Comparison of ENCODE assay signal across 16 mouse cellular contexts in genomic region chr12:26589091-26589490, GRCm38 (mm10).
DNase-seq lines count a peak whose midpoint lies in the region; ATAC-seq and TF ChIP-seq lines count a peak whose summit lies in the region.
"Had no signal": no experiment of that assay in that cellular context is flagged by ENCODE, and none has a peak within 500 bp of the region (broad histone marks: within the 10 kb centered on the region; RNA-seq: fewer than 3 reads in every experiment).

No protein-coding gene starts in this region.

- no peaks in the 10 kb centered on the region for H3K27me3 ChIP-seq in forebrain, postnatal 0 days (ENCODE audit: insufficient read depth, low read length)
- no peaks in the 10 kb centered on the region for H3K27me3 ChIP-seq in midbrain, embryonic 11.5 days (ENCODE audit: control insufficient read depth, insufficient read depth, low read length)
- H3K27me3 ChIP-seq: liver, embryonic 13.5 days; lung, embryonic 15.5 days; midbrain, embryonic 12.5 days; stomach, embryonic 15.5 days had no signal

- no peak overlapping the region for H3K4me3 ChIP-seq in forebrain, postnatal 0 days (ENCODE audit: low read depth, low read length)
- no peak overlapping the region for H3K4me3 ChIP-seq in midbrain, embryonic 11.5 days (ENCODE audit: low read depth, low read length)
- H3K4me3 ChIP-seq: liver, embryonic 13.5 days; lung, embryonic 15.5 days; midbrain, embryonic 12.5 days; stomach, embryonic 15.5 days had no signal

- H3K9me3 ChIP-seq in forebrain, postnatal 0 days (ENCODE audit: low read length) = no peaks in the 10 kb centered on the region
- H3K9me3 ChIP-seq in midbrain, embryonic 11.5 days (ENCODE audit: control insufficient read depth, low read length) = no peaks in the 10 kb centered on the region
- H3K9me3 ChIP-seq: liver, embryonic 13.5 days; lung, embryonic 15.5 days; midbrain, embryonic 12.5 days; stomach, embryonic 15.5 days had no signal

- H3K4me1 ChIP-seq in forebrain, postnatal 0 days (ENCODE audit: insufficient read depth) = no peaks in the 10 kb centered on the region
- no peaks in the 10 kb centered on the region for H3K4me1 ChIP-seq in midbrain, embryonic 11.5 days (ENCODE audit: control insufficient read depth, insufficient read depth, low read length)
- H3K4me1 ChIP-seq: liver, embryonic 13.5 days; lung, embryonic 15.5 days; midbrain, embryonic 12.5 days; stomach, embryonic 15.5 days had no signal

- ATAC-seq in forebrain, postnatal 0 days = peak; percentile 91
- no peak for ATAC-seq in midbrain, embryonic 11.5 days (ENCODE audit: low FRiP score)
- ATAC-seq: inflammation-experienced regulatory T-cells, adult 6 months had no signal

- no peak for TF ChIP-seq CTCF in forebrain, postnatal 0 days (IDR thresholded peaks at IDR 0.05; ENCODE audit: low read depth)

- H3K27ac ChIP-seq in forebrain, postnatal 0 days (ENCODE audit: low read depth, low read length) = 0 out of 2 replicates have a peak overlapping the region, but pooled peaks have one; percentile 54
- no peak overlapping the region for H3K27ac ChIP-seq in midbrain, embryonic 11.5 days (ENCODE audit: low read depth, low read length)
- H3K27ac ChIP-seq: liver, embryonic 13.5 days; lung, embryonic 15.5 days; macrophage; midbrain, embryonic 12.5 days; stomach, embryonic 15.5 days had no signal

- H3K36me3 ChIP-seq in forebrain, postnatal 0 days (ENCODE audit: insufficient read depth) = no peaks in the 10 kb centered on the region
- no peaks in the 10 kb centered on the region for H3K36me3 ChIP-seq in midbrain, embryonic 11.5 days (ENCODE audit: control insufficient read depth, insufficient read depth, low read length)
- H3K36me3 ChIP-seq: liver, embryonic 13.5 days; lung, embryonic 15.5 days; midbrain, embryonic 12.5 days; stomach, embryonic 15.5 days had no signal

- H3K4me2 ChIP-seq in forebrain, postnatal 0 days (ENCODE audit: low read depth) = no peak overlapping the region
- no peak overlapping the region for H3K4me2 ChIP-seq in midbrain, embryonic 11.5 days
- H3K4me2 ChIP-seq: liver, embryonic 13.5 days; lung, embryonic 15.5 days; midbrain, embryonic 12.5 days; stomach, embryonic 15.5 days had no signal

- DNase-seq in layer of hippocampus, adult 9-11 months = peak; percentile 41
- no peak for DNase-seq in layer of hippocampus, postnatal 36 days
- DNase-seq in forebrain, postnatal 0 days = peak; percentile 55
- peak; percentile 5 to 47 for DNase-seq in left cerebral cortex, adult 18-20 months (ENCODE audit: low spot score in 2 of 2)
- DNase-seq in telencephalon, adult 2 months (ENCODE audit: low read depth, low spot score) = peak; percentile 86
- DNase-seq in cerebellum, postnatal 4 days (ENCODE audit: low spot score in 2 of 2) = no peak
- no peak for DNase-seq in midbrain, embryonic 11.5 days (ENCODE audit: low spot score, missing footprints)
- DNase-seq: heart, adult 11 months; kidney, adult 9 months; kidney, postnatal 36 days; liver, embryonic 13.5 days had no signal

- no peak overlapping the region for H3K9ac ChIP-seq in forebrain, postnatal 0 days
- no peak overlapping the region for H3K9ac ChIP-seq in midbrain, embryonic 11.5 days (ENCODE audit: low read length)
- H3K9ac ChIP-seq: liver, embryonic 13.5 days; lung, embryonic 15.5 days; midbrain, embryonic 12.5 days; stomach, embryonic 15.5 days had no signal

Comparison
In these comparisons a context has a peak if more than half of its experiments do, and no peak if none do; other contexts are left out.
1. DNase-seq: peak in layer of hippocampus, adult 9-11 months (single experiment), forebrain, postnatal 0 days (single experiment), left cerebral cortex, adult 18-20 months (2 of 2) and telencephalon, adult 2 months (single experiment); none in layer of hippocampus, postnatal 36 days (0 of 2), cerebellum, postnatal 4 days (0 of 2) and midbrain, embryonic 11.5 days (single experiment).